Mouse (Mus musculus) erythroblast, embryonic 14.5 days (primary cell): ENCODE data around the gene Lct.

ENCODE experiments used
- GATA1 ChIP-seq: IDR thresholded peaks from 2 replicates; pipeline ENCODE4 v1.6.1; 2012; ENCODE audit warnings: low read length, inconsistent platforms, mixed read lengths
- TAL1 ChIP-seq: IDR thresholded peaks from 3 replicates; pipeline ENCODE4 v1.6.1; 2012; ENCODE audit warnings: low read length, inconsistent platforms, mixed read lengths

GRCm38 (mm10) chr1:128282924-128283323 lies 45.2 kb downstream of the Lct start:
- TF ChIP-seq TAL1 (no peak), GATA1 (no peak)
